Mouse (Mus musculus) CH12.LX (cell line): Measurements from ENCODE around the gene Ddx58. TPM values are rescaled to one million over a fixed set of nuclear protein-coding genes. Genes with fewer than 3 reads are reported as not detected.

ENCODE experiments used
- DNase-seq: peaks from one replicate; pipeline ENCODE4 v3.0.0-alpha.2; 2013; ENCODE audit errors: extremely low read depth
- H3K27ac ChIP-seq: 2 replicates; pipeline ENCODE4 v1.5.1; 2012; ENCODE audit warnings: low read depth, mild to moderate bottlenecking, control low read depth, moderate library complexity; ENCODE audit not compliant: insufficient read depth
- H3K27me3 ChIP-seq: replicated peaks from 2 replicates; pipeline ENCODE3; 2012; ENCODE audit warnings: inconsistent platforms
- H3K36me3 ChIP-seq, 2 experiments: replicated peaks in 1 of 2; 2 replicates each; pipeline versions ENCODE3 to v1.6.1; 2012; ENCODE audit warnings: inconsistent platforms in 1 of 2, low read length in 1 of 2, mild to moderate bottlenecking in 1 of 2, mixed read lengths in 1 of 2, moderate library complexity in 1 of 2; ENCODE audit not compliant: control insufficient read depth in 1 of 2, insufficient read depth in 1 of 2
- H3K4me1 ChIP-seq, 2 experiments: 2 replicates each; pipeline ENCODE4 v1.6.1; 2012; ENCODE audit warnings: inconsistent platforms in 1 of 2, moderate library complexity in 1 of 2; ENCODE audit not compliant: insufficient read depth in 2 of 2, control insufficient read depth in 1 of 2
- H3K4me2 ChIP-seq: 2 replicates; pipeline ENCODE4 v1.6.1; 2012; ENCODE audit warnings: low read depth, mild to moderate bottlenecking, control low read depth; ENCODE audit not compliant: poor library complexity, insufficient read depth, severe bottlenecking
- H3K4me3 ChIP-seq, 3 experiments: fragments of 150-350 bp in 1 of 3; sonication (generic) in 1 of 3; replicated peaks in 1 of 3; 2 replicates each; pipeline versions ENCODE3 to v1.5.1; 2011 to 2012; ENCODE audit warnings: low read depth in 2 of 3, low read length in 2 of 3, mild to moderate bottlenecking in 2 of 3, moderate library complexity in 2 of 3, control low read depth in 1 of 3, improper control_type of control experiment in 1 of 3, inconsistent platforms in 1 of 3, mixed read lengths in 1 of 3; ENCODE audit not compliant: poor library complexity in 1 of 3
- H3K79me2 ChIP-seq: replicated peaks from 2 replicates; pipeline ENCODE4 v1.6.1; 2012; ENCODE audit warnings: mild to moderate bottlenecking, moderate library complexity; ENCODE audit not compliant: control insufficient read depth, poor library complexity, insufficient read depth, severe bottlenecking; ENCODE audit errors: extremely low read depth
- H3K9ac ChIP-seq: 2 replicates; pipeline ENCODE4 v1.6.1; 2012; ENCODE audit warnings: low read depth, mild to moderate bottlenecking, control low read depth, moderate library complexity; ENCODE audit not compliant: insufficient read depth
- H3K9me3 ChIP-seq: replicated peaks from 2 replicates; pipeline ENCODE3; 2012; ENCODE audit warnings: low read length, inconsistent platforms, mixed read lengths
- CHD1 ChIP-seq: IDR thresholded peaks from 2 replicates; pipeline ENCODE4 v1.6.1; 2012; ENCODE audit warnings: low read depth, low read length, improper control_type of control experiment, inconsistent platforms
- CHD2 ChIP-seq: IDR thresholded peaks from 2 replicates; pipeline ENCODE4 v1.6.1; 2011; ENCODE audit warnings: low read length, improper control_type of control experiment
- CTCF ChIP-seq, 2 experiments: IDR thresholded peaks in 1 of 2; conservative IDR thresholded peaks in 1 of 2; 2 replicates each; pipeline ENCODE4 v1.5.1; 2011 to 2012; ENCODE audit warnings: low read depth in 2 of 2, low read length in 2 of 2, improper control_type of control experiment in 1 of 2, inconsistent platforms in 1 of 2, mild to moderate bottlenecking in 1 of 2, moderate library complexity in 1 of 2
- EP300 ChIP-seq: IDR thresholded peaks from 2 replicates; pipeline ENCODE4 v1.6.1; 2011; ENCODE audit warnings: low read length, improper control_type of control experiment
- ETS1 ChIP-seq: conservative IDR thresholded peaks from 2 replicates; pipeline ENCODE4 v1.6.1; 2012; ENCODE audit warnings: low read depth, mild to moderate bottlenecking, inconsistent platforms, low read length, improper control_type of control experiment, moderate library complexity
- HCFC1 ChIP-seq: IDR thresholded peaks from 2 replicates; pipeline ENCODE4 v1.6.1; 2012; ENCODE audit warnings: low read depth, mild to moderate bottlenecking, inconsistent platforms, low read length, improper control_type of control experiment
- IRF4 ChIP-seq: IDR thresholded peaks from 2 replicates; pipeline ENCODE4 v1.6.1; 2014; ENCODE audit warnings: low read depth, mild to moderate bottlenecking, inconsistent platforms, low read length, improper control_type of control experiment
- KAT2A ChIP-seq: IDR thresholded peaks from 2 replicates; pipeline ENCODE4 v1.6.1; 2012; ENCODE audit warnings: low read length, improper control_type of control experiment, inconsistent platforms; ENCODE audit not compliant: insufficient replicate concordance
- MAX ChIP-seq: IDR thresholded peaks from 2 replicates; pipeline ENCODE4 v1.6.1; 2011; ENCODE audit warnings: low read length, improper control_type of control experiment
- MAZ ChIP-seq: IDR thresholded peaks from 2 replicates; pipeline ENCODE4 v1.6.1; 2012; ENCODE audit warnings: low read depth, mild to moderate bottlenecking, inconsistent platforms, low read length, improper control_type of control experiment, moderate library complexity
- MEF2A ChIP-seq: IDR thresholded peaks from 2 replicates; pipeline ENCODE4 v1.6.1; 2014; ENCODE audit warnings: low read depth, mild to moderate bottlenecking, inconsistent platforms, low read length, improper control_type of control experiment, borderline replicate concordance
- MXI1 ChIP-seq: IDR thresholded peaks from 2 replicates; pipeline ENCODE4 v1.6.1; 2011; ENCODE audit warnings: mild to moderate bottlenecking, low read depth, low read length, improper control_type of control experiment
- NELFE ChIP-seq: IDR thresholded peaks from 2 replicates; pipeline ENCODE4 v1.6.1; 2011; ENCODE audit warnings: low read depth, low read length, improper control_type of control experiment
- NRF1 ChIP-seq: IDR thresholded peaks from 2 replicates; pipeline ENCODE4 v1.6.1; 2014; ENCODE audit warnings: low read depth, mild to moderate bottlenecking, inconsistent platforms, low read length, improper control_type of control experiment, moderate library complexity
- PAX5 ChIP-seq: IDR thresholded peaks from 2 replicates; pipeline ENCODE4 v1.6.1; 2012; ENCODE audit warnings: low read length, inconsistent platforms, mixed read lengths
- POLR2A ChIP-seq: IDR thresholded peaks from 2 replicates; pipeline ENCODE4 v1.6.1; 2011; ENCODE audit warnings: low read depth, mild to moderate bottlenecking, improper control_type of control experiment, low read length
- POLR2AphosphoS2 ChIP-seq: IDR thresholded peaks from 2 replicates; pipeline ENCODE4 v1.6.1; 2011; ENCODE audit warnings: low read depth, low read length, improper control_type of control experiment
- RAD21 ChIP-seq: IDR thresholded peaks from 2 replicates; pipeline ENCODE4 v1.6.1; 2011; ENCODE audit warnings: low read depth, mild to moderate bottlenecking, low read length, improper control_type of control experiment, moderate library complexity
- SIN3A ChIP-seq: IDR thresholded peaks from 2 replicates; pipeline ENCODE4 v1.6.1; 2012; ENCODE audit warnings: low read length, improper control_type of control experiment, inconsistent platforms
- SMC3 ChIP-seq: IDR thresholded peaks from 2 replicates; pipeline ENCODE4 v1.6.1; 2011; ENCODE audit warnings: low read depth, low read length, improper control_type of control experiment
- TBP ChIP-seq: conservative IDR thresholded peaks from 2 replicates; pipeline ENCODE4 v1.6.1; 2011; ENCODE audit warnings: low read depth, low read length, improper control_type of control experiment
- TCF12 ChIP-seq: IDR thresholded peaks from 2 replicates; pipeline ENCODE4 v1.6.1; 2014; ENCODE audit warnings: low read depth, mild to moderate bottlenecking, inconsistent platforms, low read length, improper control_type of control experiment
- USF1 ChIP-seq: IDR thresholded peaks from 2 replicates; pipeline ENCODE4 v1.6.1; 2014; ENCODE audit warnings: low read depth, mild to moderate bottlenecking, inconsistent platforms, low read length, improper control_type of control experiment
- USF2 ChIP-seq: conservative IDR thresholded peaks from 2 replicates; pipeline ENCODE4 v1.6.1; 2011; ENCODE audit warnings: low read depth, low read length, improper control_type of control experiment
- ZC3H11A ChIP-seq: IDR thresholded peaks from 2 replicates; pipeline ENCODE4 v1.6.1; 2012; ENCODE audit warnings: low read depth, mild to moderate bottlenecking, inconsistent platforms, low read length, improper control_type of control experiment
- ZKSCAN1 ChIP-seq: IDR thresholded peaks from 2 replicates; pipeline ENCODE4 v1.6.1; 2012; ENCODE audit warnings: low read depth, inconsistent platforms, low read length, improper control_type of control experiment, borderline replicate concordance
- ZNF384 ChIP-seq: IDR thresholded peaks from 2 replicates; pipeline ENCODE4 v1.6.1; 2012; ENCODE audit warnings: low read depth, low read length, improper control_type of control experiment, inconsistent platforms
- dilution Hi-C: fragments of 300-500 bp; cut with MboI; formaldehyde crosslinking; loops from 2 replicates; pipeline ENCODE4 v1.14.3; 2020; ENCODE audit warnings: low sequenced_read_pairs; ENCODE audit not compliant: extremely low pct_unique_long_range_greater_than_20kb, extremely low pct_ligation_motif_present
- in situ Hi-C: fragments of 300-500 bp; cut with MboI; formaldehyde crosslinking; loops from 3 replicates; pipeline ENCODE4 v1.14.3; 2019; ENCODE audit warnings: low sequenced_read_pairs, low pct_ligation_motif_present, low pct_unique_long_range_greater_than_20kb, mixed read lengths
- polyA plus RNA-seq: library from polyadenylated mRNA; unstranded; fragments of >175 nt; gene quantifications from 2 replicates; pipeline ENCODE4 v1.2.1, GENCODE M21; 2012; ENCODE audit warnings: low read depth; ENCODE audit not compliant: insufficient read length
- total RNA-seq, 2 experiments: library from RNA; depleted of rRNA; stranded (reverse); fragments of 300-350 nt in 1 of 2; fragments of >200 nt in 1 of 2; gene quantifications; 2 replicates each; pipeline ENCODE4 v1.2.3; 2012 to 2014

Gene Ddx58
- total and polyA plus RNA-seq, 3 experiments = 4.2 to 7.3 (median 6.6) TPM

DNA sequence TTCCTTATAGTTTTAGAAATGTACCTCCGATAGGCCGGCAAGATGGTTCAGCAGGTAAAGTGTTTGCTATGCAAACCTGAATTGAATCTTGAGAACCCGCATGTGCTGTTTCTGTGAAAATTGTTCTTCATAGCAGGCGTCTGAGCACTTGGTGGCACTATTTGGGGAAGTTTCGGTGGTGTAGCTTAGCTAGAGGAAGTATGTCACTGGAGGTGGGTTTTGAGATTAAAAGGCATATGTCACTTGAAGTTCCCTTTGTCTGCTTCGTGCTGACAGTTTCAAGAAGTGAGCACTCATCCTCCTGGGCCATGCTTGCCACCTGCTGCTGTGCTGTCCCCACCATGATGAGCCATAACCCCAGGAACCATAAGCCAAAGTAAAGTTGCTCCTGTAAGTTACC is 47.8 kb upstream of the Ddx58 start:
- Histone ChIP-seq H3K27me3 (no peaks in the 10 kb centered on the region), H3K79me2 (no peaks in the 10 kb centered on the region), H3K36me3 (no peaks in the 10 kb centered on the region), H3K9ac (peak overlapping the region; percentile 45; the same call in 1 of the 2 replicates), H3K4me1 (peaks cover 3 to 17% of the 10 kb centered on the region in 2 experiments), H3K27ac (no peak overlapping the region; the same call in 1 of the 2 replicates), H3K4me3 (peak overlapping the region in 2 of 3 experiments; percentile 16 to 29), H3K9me3 (peaks cover 7% of the 10 kb centered on the region), H3K4me2 (peak overlapping the region; percentile 78; the same call in 1 of the 2 replicates)
- in situ Hi-C loops = loop anchor here (10.0 kb wide), 2 partner anchors 143 to 387 kb away; partner anchors contain the start of gene Aco1
- TF ChIP-seq MAX (no peak), NELFE (no peak), USF2 (no peak), CHD2 (no peak), EP300 (no peak), KAT2A (no peak), IRF4 (peak; percentile 22; the same call in 1 of the 2 replicates), TBP (no peak; the same call in 1 of the 2 replicates), POLR2AphosphoS2 (no peak), CTCF (conservative IDR thresholded peaks at IDR 0.05 in 1 of 2, IDR thresholded peaks at IDR 0.05 in 1 of 2; ENCODE audit: low read depth in 2 of 2, low read length in 2 of 2) (peak in 1 of 2 experiments; percentile 47; a peak in 2 of 4 replicates), MAZ (no peak), MEF2A (no peak), POLR2A (peak; percentile 34; the same call in 1 of the 2 replicates), CHD1 (no peak), SIN3A (no peak), SMC3 (no peak; the same call in 1 of the 2 replicates)
- peak; percentile 70 for DNase-seq
- dilution Hi-C loops = no loop called here

DNA sequence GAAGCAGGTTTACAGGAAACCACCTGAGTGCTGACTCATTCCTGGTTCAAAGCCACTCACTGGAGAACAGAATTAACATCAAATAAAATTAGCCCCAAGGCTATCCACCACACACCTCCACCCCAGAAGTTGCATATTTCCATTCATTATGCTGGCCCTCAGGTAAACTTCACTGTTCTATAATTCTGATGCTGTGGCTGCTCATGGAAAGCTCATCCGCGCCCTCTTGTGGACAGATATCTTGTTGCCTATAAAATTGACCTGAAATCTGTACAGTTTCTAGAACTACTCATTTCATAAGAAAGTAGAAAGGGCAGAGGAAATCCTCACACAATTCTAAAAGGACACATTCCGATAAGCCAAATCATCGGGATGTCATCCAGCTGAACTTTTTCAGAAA is 46.0 kb upstream of the Ddx58 start:
- no peak for TF ChIP-seq NRF1
- TF ChIP-seq CHD2 = no peak
- no peak for TF ChIP-seq SIN3A
- no peak for TF ChIP-seq PAX5
- TF ChIP-seq ZNF384 = no peak
- peak; percentile 87 for TF ChIP-seq SMC3
- peak; percentile 30; the same call in 1 of the 2 replicates for TF ChIP-seq IRF4
- TF ChIP-seq HCFC1 = no peak
- no peak for TF ChIP-seq MXI1
- TF ChIP-seq USF1 = no peak
- no peak for TF ChIP-seq TBP
- no peak for TF ChIP-seq ZKSCAN1
- peak; percentile 23; the same call in 1 of the 2 replicates for TF ChIP-seq NELFE
- TF ChIP-seq TCF12 = no peak
- TF ChIP-seq MEF2A = no peak
- TF ChIP-seq CTCF (conservative IDR thresholded peaks at IDR 0.05 in 1 of 2, IDR thresholded peaks at IDR 0.05 in 1 of 2; ENCODE audit: low read depth in 2 of 2, low read length in 2 of 2) = peak; percentile 57 to 90
- peak; percentile 92 for TF ChIP-seq RAD21
- TF ChIP-seq ETS1 = no peak
- TF ChIP-seq ZC3H11A = no peak; the same call in 1 of the 2 replicates
- no peak for TF ChIP-seq MAX
- TF ChIP-seq USF2 = no peak
- H3K36me3 ChIP-seq = peaks cover 0 to 2% of the 10 kb centered on the region in 2 experiments
- H3K9me3 ChIP-seq = peaks cover 6% of the 10 kb centered on the region
- H3K27ac ChIP-seq = no peak overlapping the region
- H3K79me2 ChIP-seq = no peaks in the 10 kb centered on the region
- peaks cover 3 to 17% of the 10 kb centered on the region in 2 experiments for H3K4me1 ChIP-seq
- dilution Hi-C loops (no loop called here), in situ Hi-C loops (loop anchor here (10.0 kb wide), 2 partner anchors 141 to 389 kb away; partner anchors contain the start of gene Aco1)
- no peak overlapping the region for H3K9ac ChIP-seq
- H3K4me3 ChIP-seq = no peak overlapping the region
- DNase-seq = peak; percentile 77
- H3K27me3 ChIP-seq = no peaks in the 10 kb centered on the region
- H3K4me2 ChIP-seq = no peak overlapping the region
